Mouse (Mus musculus): ENCODE data around the gene Prss53.
"Not testable (repeated sequence)": the region's sequence is repeated elsewhere in the genome, so short reads cannot be mapped to it uniquely, and the experiment has no call there.

Gene Prss53

DNA sequence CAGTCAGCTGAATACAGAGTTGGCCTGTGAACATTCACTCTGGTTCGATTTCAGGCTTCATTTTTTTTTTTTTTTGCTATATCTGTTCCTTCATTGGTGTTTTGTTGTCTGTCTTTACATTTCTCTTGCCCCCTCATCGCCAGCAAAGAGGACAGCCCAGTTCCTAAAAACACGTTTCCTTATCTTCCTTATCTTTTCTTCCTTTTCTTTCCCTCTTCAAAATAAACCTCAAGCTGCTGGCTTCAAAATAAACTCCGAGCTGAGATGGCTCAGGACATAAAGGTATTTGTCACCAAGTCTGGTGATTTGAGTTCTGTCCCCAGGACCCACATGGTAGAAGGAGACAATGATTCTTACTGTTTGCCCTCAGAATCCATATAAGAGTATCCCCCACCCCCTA, 22.2 kb upstream of the Prss53 start:
- in situ Hi-C loops (cut with MboI, MseI): loop anchor here (5.0 kb wide), 1 partner anchor 36 kb away; the partner anchor contains the start of genes Zfp646 and Zfp668

DNA sequence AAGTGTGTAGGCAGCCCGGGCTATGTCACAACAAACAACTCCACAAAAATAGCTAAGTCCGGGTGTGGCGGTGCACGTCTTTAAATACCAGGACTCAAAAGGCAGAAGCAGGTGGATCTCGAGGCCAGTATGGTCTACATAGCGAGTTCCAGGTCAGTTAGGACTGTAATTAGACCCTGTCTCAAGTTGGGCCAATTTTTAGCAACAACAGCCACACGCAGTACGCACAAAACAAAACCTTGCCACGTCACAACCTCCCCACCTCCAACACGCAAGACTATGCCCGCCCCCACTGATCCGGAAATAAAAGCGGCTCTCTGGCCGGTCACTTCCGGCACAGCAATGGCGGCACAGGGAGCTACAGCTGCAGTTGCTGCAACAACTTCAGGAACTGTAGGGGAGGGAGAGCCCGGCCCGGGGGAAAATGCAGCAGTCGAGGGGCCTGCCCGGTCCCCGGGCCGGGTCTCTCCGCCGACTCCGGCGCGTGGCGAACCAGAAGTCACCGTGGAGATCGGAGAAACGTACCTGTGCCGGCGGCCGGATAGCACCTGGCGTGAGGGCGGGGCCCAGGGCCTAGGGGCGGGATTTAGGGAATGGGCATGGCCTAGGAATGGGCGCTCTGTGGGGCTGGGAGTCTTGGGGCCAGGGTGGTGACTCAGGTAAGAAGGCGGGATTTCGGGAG, 21.6 kb upstream of the Prss53 start, which contains the start of gene Kat8:
Gene Kat8 (plus strand): TSS at position 327 of the 682 bp plus-strand sequence.
- in situ Hi-C loops (cut with MboI, MseI): loop anchor here (5.0 kb wide), 1 partner anchor 35 kb away; the partner anchor contains the start of genes Zfp646 and Zfp668

DNA sequence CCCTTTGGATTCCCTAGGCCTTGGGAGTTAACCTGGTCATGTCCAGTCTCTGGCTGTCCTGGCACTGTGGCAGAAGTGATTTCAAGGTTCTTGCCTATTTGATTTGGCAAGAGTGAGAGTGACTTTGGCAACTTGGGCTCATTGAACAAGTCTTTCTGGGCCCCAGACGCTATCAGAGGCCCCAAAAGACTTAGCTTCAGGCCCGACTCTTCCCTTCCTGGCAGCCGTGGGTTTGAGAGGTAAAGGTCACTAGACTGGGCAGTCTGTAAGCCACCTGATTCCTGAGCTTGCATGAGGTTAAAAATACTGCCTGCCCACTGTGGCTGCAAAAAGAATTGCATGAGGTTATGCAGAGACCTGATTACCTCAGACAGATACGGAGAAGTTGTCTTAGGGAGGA, 17.9 kb upstream of the Prss53 start:
- in situ Hi-C loops (cut with MboI, MseI): no loop called here

DNA sequence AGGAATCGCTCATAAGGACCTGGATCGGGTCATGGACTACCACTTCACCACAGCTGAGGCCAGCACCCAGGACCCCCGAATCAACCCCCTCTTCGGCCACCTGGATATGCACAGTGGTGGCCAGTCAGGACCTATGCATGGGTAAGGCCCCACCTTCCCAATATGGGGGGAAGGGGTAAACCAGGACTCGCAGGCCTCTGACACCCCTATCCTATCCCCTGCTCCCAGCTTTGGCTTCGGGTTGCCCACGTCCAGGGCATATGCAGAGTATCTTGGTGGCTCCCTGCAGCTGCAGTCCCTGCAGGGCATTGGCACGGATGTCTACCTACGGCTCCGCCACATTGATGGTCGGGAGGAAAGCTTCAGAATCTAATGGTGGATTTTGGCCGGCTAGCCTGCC, 17.2 kb upstream of the Prss53 start:
- in situ Hi-C loops (cut with MboI, MseI): no loop called here

DNA sequence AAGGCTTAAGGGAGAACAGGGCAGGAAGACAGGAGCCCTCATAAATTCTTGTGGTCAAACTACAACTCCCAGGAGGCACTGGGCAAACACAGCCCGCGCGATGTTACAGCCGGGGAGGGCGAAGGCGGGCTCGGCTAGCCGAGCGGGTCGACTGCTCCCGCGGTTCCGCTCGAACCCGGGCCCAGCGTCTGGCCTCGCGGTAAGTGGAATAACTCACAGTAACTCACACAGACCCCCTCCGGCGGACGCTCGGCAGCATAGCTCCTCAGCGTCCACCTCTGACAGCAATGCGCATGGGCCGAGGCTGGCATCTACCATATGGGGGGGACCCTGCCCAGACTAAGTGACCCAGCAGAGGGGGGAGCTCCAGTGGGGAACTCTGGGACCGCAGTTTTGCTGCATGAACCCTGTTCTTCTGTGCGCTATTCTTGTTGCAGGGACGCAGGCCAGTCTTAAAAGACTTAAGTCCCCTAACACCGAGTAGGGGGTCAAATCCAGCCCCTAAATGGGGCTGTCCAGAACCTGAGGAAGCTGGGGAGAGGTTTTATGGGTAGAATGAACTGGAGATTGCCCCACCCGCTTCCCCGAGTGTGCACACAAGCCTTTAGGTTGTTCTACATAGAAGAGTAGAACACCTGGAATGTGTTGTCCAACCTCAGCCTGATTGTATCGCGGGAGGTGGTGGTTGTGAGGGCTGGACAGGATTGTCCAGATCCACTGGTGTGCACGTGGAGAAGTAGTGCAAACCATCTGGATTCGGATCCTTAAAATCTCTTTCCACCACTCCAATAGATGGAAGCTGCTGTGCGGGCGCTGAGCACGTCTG, 13.4 kb upstream of the Prss53 start, which contains the start of gene Bckdk:
Gene Bckdk (plus strand): TSS at position 112 of the 826 bp plus-strand sequence.
- in situ Hi-C loops (cut with MboI, MseI): no loop called here

DNA sequence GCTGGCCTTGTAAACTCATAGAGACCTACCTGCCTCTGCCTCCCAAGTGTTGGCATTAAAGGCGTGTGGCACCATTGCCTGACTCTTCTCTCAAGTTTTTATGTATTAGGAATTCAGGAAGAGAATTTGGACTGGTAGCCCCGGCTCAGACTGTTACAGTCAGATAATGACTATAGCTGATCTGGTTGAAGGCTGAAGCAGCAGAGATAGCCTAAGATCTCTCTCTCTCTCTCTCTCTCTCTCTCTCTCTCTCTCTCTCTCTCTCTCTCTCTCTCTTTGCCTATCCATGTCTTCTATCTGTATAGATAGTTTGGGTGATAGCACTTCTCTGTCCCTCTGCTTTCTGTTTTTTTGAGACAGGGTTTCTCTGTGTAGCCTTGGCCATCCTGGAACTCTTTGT, 11.0 kb upstream of the Prss53 start:
- in situ Hi-C loops (cut with MboI, MseI): no loop called here

DNA sequence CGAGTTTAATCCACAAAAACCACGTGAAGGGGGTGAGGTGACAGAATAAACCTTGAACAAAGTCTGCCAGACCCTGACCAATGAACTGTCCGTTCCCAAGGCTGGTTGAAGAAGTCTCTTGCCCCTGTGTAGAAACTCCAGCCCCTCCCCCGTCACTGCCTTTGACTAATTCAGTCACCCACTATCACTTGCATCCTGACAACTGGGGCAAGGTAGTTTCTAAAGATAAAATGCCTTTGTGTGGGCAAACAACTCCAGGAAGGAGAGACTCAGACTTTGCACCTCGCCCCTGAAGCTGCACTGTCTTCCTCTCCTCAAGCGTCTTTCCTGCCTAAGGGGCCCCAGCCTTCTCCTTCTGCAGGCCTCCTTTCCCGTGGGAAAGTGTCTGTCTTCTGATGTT, 9.2 kb upstream of the Prss53 start:
- in situ Hi-C loops (cut with MboI, MseI): no loop called here

DNA sequence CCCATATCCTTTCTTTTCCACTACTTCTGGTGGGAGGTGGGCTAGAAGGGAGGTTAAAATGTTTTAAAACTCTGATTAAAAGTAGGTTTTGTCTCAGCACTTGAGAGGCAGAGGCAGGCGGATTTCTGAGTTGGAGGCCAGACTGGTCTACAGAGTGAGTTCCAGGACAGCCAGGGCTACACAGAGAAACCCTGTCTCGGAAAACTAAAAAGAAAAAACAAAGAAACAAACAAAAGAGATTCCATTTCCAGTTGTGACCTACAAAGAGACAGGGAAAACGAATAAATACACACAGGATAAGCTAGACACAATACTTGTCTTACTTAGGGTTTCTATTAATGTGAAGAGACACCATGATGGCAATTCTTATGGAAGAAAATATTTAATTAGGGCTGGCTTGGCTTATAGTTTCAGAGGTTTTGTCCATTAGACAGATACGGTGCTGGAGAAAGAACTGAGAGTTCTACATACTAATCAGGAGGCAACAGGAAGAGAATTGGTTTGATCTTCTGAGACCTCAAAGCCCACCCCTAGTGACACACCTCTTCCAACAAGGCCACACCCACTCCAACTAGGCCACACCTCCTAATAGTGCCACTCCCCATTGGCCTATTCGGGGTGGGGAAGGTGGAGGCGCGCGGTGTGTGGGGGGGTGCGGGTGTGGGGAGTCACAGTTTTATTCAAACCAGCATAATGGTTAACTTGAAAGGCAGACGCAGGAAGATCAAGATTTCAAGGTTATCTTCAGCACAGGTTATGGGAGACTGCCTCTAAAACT, 7.6 kb upstream of the Prss53 start:
- in situ Hi-C loops (cut with MboI, MseI): no loop called here

DNA sequence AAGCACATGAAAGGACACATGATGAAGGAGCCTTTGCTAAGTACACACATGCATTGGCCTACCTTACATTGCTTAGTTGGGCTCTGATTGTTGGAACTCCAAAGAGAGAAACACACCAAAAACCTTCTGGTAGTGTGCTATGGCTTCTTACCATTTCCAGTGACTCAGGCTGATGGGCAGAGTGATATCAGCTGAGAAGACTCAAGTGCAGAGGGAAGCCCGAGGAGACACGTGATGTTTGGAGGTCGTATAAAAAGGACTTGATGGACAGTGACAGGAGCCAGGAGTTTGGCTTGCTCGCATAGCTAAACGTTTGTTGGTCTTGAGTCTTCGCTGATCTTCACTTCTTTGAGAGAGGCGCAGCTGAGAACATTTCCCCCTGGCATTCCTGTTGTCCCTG, 6.8 kb upstream of the Prss53 start:
- in situ Hi-C loops (cut with MboI, MseI): no loop called here

DNA sequence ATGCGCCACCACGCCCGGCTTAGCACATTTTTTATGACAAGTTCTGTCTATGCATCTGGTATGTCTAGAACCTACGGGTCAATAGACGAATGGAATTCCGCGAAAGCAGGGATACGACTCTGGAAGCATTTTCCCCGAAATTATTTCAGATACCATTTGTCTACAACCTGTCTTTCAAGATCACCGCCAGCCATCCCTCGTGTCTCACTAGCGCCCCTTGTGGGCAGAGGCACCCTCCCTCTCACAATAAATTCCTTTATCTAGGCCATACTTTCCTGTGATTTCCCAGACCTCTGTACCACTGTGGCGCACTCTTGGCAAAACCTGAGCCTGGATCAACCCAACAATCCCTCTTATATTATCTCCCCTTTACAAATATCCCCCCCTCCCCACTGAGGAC, 5.6 kb upstream of the Prss53 start:
- in situ Hi-C loops (cut with MboI, MseI): no loop called here

DNA sequence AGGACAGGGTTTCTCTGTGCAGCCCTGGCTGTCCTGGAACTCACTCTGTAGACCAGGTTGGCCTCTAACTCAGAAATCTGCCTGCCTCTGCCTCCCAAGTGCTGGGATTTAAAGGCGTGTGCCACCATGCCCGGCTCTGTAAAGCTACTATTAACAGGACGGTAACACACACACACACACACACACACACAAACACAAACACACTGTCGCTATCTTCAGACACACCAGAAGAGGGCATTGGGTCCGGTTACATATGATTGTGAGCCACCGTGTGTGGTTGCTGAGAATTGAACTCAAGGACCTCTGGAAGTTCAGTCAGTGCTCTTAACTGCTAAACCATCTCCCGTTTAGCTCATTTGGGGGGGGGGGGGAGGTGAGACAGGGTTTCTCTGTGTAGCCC, 5.1 kb upstream of the Prss53 start:
- in situ Hi-C loops (cut with MboI, MseI): not testable (repeated sequence)

DNA sequence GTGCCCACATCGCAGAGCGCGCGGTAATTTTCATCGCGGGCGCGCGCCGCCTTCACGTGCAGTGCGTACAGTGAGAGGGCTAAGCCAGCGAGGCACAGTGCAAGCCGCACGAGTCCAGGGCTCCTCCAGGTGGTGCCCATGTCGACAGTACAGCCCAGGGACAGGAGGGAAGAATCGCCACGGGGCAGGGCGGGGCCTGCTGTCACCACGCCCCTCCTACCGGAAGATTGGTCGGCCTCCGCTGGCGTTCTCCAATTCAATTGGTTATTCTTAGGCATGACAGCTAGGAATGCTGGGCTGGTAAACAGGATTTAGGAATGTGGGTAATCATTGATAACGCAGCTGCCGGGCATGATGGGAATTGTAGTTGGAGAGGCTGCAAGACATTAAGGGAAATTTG, 4.7 kb upstream of the Prss53 start, which contains the start of the genes Gm21974 and Vkorc1:
Gene Gm21974 (minus strand): TSS at position 13 of the 400 bp plus-strand sequence.
Gene Vkorc1 (minus strand): TSS at position 176 of the 400 bp plus-strand sequence.
- in situ Hi-C loops (cut with MboI, MseI): no loop called here

DNA sequence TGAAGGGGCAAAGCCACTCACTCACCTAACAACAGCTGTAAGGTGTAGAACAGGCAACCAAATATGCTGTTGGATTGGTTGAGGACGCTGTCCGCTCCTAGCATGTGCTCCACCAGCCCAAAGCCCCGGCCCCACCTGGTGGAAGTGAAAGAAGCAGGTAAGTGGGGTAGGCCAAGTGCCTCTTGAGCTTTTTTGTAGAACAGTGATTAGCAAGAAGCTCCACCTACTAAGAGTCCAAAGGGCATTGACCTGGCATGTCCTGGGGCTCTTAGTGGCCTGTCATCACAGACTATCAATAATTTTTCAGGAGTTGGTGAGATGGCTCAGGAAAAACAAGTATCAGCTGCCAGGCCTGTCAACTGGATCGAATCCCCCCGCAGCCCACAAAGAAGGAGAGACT, 3.7 kb upstream of the Prss53 start:
- in situ Hi-C loops (cut with MboI, MseI): no loop called here

DNA sequence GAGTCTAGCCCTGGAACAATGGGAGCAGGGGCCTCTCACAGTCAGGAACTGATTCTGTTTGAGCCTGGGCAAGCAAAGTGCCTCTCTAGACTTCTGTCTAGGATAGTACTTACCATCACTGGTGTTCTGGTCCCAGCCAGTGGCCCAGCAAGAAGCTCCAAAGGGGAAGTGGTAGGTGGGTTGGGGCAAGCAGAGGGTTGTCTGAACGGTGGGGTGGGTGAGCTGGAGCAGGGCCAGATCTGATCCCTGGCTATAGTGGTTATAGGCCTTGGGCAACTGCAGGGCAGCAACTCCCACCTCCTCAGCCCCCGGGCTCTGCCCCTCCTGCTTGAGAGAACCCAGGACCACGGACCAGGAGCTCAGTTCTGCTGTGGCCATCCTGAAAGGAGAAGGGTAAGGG, 1.9 kb downstream of the Prss53 start:
- in situ Hi-C loops (cut with MboI, MseI): no loop called here

DNA sequence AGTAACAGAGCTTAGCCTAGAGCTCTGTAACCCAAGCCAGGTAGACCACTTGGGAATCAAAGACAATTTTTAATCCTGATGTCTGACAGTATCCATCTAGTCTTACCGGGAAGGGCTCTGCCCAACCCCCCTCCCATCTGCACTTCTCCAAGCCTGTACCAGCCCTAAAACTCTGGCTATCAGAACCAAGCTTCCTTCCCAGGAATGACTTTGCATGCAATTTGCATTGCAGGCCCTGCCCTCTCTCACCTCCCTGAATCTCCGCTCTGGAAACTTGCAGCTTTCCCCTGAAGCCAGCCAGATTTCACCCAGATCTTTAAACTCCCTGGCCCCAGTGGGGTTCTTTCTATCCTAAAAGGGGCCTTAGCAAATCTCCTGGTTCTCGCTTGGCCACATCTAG, 3.0 kb downstream of the Prss53 start:
- in situ Hi-C loops (cut with MboI, MseI): no loop called here

DNA sequence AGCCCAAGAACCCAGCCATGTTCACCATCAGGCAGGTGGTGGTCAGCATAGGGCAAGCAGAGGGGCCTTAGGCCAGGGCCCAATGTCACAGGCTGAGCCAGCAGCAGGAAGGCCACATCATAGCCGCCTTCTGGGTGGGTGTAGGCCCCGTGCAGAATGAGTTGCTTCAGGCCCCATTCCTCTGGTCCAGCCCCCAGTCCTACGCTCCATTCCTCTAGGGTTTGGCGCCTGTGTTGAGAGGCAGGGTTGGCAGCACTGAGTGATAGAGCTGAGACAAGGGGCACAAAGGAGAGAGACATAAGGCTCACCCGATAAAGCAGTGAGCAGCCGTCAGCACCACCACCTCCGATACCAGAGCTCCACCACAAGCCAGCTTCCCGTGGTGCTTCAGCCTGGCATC, 3.6 kb downstream of the Prss53 start:
- in situ Hi-C loops (cut with MboI, MseI): no loop called here

DNA sequence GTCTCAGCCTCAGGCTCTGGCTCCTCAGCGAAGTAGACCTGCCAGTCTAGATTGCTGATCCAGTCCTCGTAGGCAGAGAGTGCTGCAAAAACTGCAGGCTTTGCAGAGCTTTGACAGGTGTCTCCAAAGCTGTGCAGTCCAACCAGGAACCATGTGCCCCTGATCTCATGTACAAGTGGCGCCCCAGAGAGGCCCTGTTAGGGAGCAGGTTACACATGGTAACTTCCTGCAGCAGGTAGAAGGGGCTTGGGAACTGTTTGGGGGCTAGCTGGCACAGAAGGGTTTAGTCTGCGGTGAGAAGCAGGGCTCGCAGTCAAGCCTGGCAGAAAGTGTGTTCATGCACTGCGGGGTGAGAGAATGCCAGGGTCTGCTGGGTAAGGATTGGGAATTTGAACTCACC, 4.2 kb downstream of the Prss53 start:
- in situ Hi-C loops (cut with MboI, MseI): no loop called here

DNA sequence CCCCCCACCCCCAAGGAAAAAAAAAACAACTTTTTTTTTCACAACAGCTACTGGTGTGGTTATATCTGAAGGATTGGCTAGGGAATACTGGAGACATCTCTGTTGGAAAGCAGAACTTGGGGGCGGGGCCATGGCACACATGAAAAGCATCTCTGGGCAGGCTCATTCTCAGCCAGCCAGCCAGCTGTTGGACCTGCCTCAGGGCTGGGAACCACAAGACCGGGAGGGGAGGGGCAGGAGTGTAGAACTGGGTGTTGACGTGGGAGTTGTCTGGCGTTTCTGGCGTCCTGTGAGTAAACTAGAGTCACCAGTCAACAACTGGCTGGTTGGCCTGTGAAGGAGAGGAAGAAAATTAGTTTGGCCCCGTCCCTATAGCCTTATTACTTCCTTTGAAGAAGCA, 4.8 kb downstream of the Prss53 start:
- in situ Hi-C loops (cut with MboI, MseI): no loop called here

DNA sequence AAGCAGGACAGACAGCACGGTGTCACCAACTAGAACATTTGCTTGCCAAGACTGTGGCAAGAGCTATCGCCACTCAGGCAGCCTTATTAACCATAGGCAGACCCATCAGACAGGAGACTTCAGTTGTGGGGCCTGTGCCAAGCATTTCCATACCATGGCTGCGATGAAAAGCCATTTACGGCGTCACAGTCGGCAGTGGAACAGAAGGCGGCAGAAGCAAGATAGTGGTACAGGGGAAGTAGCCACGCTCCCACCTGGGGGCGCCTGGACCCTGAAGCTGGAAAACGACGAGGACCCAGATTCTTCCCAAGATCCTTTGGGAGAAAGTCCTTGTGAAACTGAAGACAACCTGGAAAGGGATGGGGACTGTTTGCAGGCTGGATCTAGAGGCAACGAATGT, 10.3 kb downstream of the Prss53 start:
- in situ Hi-C loops (cut with MboI, MseI): no loop called here

DNA sequence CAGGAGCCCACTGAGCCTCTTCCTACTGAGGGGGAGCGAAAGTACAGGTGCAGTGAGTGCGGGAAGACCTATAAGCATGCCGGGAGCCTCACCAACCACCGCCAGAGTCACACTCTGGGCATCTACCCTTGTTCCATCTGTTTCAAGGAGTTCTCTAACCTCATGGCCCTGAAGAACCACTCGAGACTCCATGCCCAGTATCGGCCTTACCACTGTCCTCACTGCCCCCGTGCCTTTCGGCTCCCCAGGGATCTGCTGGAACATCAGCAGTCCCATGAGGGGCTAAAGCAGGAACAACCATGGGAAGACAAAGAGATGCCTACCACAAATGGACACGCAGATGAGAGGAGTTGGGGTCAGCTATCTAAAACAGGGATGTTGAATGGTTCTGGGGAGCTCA, 11.5 kb downstream of the Prss53 start:
- in situ Hi-C loops (cut with MboI, MseI): loop anchor here (5.0 kb wide), 1 partner anchor 33 kb away; the partner anchor contains the start of gene Kat8

DNA sequence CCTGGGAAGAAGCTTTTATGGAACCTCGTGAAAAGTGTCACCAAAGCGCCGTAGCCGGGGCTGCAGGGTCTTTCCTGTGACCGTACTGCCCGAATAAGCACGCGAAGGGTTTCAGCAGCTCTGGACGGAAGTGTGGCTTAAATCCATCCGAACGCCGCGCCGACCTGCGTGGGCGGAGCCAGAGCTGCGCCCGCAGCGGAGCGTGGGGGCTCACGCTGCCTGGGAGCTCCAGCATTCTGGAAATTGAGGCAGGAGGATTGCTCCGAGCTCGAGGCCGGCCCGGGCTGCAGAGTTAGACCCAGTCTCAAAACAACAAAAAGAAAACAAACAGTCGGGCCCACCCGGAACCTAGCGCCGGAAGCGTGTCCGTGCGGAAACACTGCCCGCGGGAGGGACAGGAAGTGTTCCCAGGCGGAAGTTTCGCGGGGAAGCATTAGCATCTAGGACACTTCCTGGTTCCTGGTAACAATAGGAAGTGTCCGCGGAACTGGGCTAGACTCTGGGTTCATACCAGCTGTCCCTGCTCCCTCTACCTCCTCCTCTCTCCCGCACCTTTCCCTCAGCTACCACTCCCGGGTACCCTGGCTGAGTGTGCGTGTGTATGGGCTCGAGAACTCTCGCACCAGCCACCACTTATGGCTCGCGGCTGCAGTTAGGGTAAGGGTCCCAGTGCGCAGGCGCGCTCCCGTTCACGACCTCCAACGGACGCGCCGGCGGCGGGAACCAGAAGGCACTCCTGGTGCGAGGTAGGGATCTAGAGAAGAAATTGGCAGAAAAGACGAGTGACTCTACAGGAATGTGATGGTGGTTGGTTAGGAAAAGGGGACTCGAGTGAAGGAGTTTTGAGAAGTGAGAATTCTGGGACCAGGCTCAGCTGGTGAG, 14.1 kb downstream of the Prss53 start, which contains the start of gene Zfp668:
Gene Zfp668 (minus strand): TSS at position 362 of the 882 bp plus-strand sequence.
- in situ Hi-C loops (cut with MboI, MseI): loop anchor here (5.0 kb wide), 1 partner anchor 36 kb away; the partner anchor contains the start of gene Kat8

Measured in T-helper 2 cell (primary cell).